Mouse (Mus musculus): Measurements from ENCODE around the gene Spint4. TPM values are rescaled to one million over a fixed set of nuclear protein-coding genes. Genes with fewer than 3 reads are reported as not detected.

Spint4 gene
- total RNA-seq (2021) = not detected
- long read RNA-seq, experiment 1 = 0 reads
- long read RNA-seq, experiment 2 = 0 reads

- no peak for TF ChIP-seq CTCF (conservative IDR thresholded peaks at IDR 0.05)
- DNase-seq (ENCODE audit: low spot score in 2 of 2) = no peak
- no peak within 1 kb of the TSS for H3K27ac ChIP-seq
- no peak within 1 kb of the TSS for H3K4me3 ChIP-seq
Observed at GRCm38 (mm10) chr2:164698201-164698600, at the start of gene Spint4. TSS of gene Spint4 (plus strand) at chr2:164698501.

GRCm38 (mm10) chr2:164655858-164656257, 42.4 kb upstream of the Spint4 start, which contains the start of gene Wfdc10:
TSS of gene Wfdc10 (plus strand) at chr2:164656046.
- DNase-seq (ENCODE audit: low spot score in 2 of 2) = peak in 1 of 2 experiments; percentile 30
- peak; percentile 89 for TF ChIP-seq CTCF (conservative IDR thresholded peaks at IDR 0.05)
- Histone ChIP-seq H3K4me3 (no peak within 1 kb of the TSS), H3K27ac (no peak within 1 kb of the TSS)

- DNase-seq (ENCODE audit: low spot score in 2 of 2) = no peak
- TF ChIP-seq CTCF (conservative IDR thresholded peaks at IDR 0.05) = no peak
- H3K4me3 ChIP-seq = no peak within 1 kb of the TSS
Observed at GRCm38 (mm10) chr2:164656483-164656882, 41.8 kb upstream of the Spint4 start, which contains the start of gene Wfdc9. TSS of gene Wfdc9 (minus strand) at chr2:164656583.

GRCm38 (mm10) chr2:164664851-164665250, 33.5 kb upstream of the Spint4 start:
- no peak for TF ChIP-seq CTCF (conservative IDR thresholded peaks at IDR 0.05)
- Histone ChIP-seq H3K27ac (no peak overlapping the region), H3K4me3 (no peak overlapping the region)
- no peak for DNase-seq (ENCODE audit: low spot score in 2 of 2)

More at GRCm38 (mm10) chr2:164656483-164656882, 41.8 kb upstream of the Spint4 start, which contains the start of gene Wfdc9:
- no peak within 1 kb of the TSS for H3K27ac ChIP-seq

- no peak for DNase-seq (ENCODE audit: low spot score in 2 of 2)
- no peak overlapping the region for H3K27ac ChIP-seq
- TF ChIP-seq CTCF (conservative IDR thresholded peaks at IDR 0.05) = no peak
Observed at GRCm38 (mm10) chr2:164670261-164670660, 28.0 kb upstream of the Spint4 start.

GRCm38 (mm10) chr2:164670938-164671337, 27.4 kb upstream of the Spint4 start:
- no peak for TF ChIP-seq CTCF (conservative IDR thresholded peaks at IDR 0.05)
- no peak for DNase-seq (ENCODE audit: low spot score in 2 of 2)
- H3K27ac ChIP-seq = no peak overlapping the region
- H3K4me3 ChIP-seq = no peak overlapping the region

More at GRCm38 (mm10) chr2:164670261-164670660, 28.0 kb upstream of the Spint4 start:
- no peak overlapping the region for H3K4me3 ChIP-seq

- Histone ChIP-seq H3K27ac (no peak within 1 kb of the TSS), H3K4me3 (no peak within 1 kb of the TSS)
- no peak for DNase-seq (ENCODE audit: low spot score in 2 of 2)
- TF ChIP-seq CTCF (conservative IDR thresholded peaks at IDR 0.05) = no peak
Observed at GRCm38 (mm10) chr2:164673987-164674386, 24.3 kb upstream of the Spint4 start, which contains the start of gene Wfdc11. TSS of gene Wfdc11 (minus strand) at chr2:164674087.

GRCm38 (mm10) chr2:164676103-164676502, 22.2 kb upstream of the Spint4 start:
- peak; percentile 37 for TF ChIP-seq CTCF (conservative IDR thresholded peaks at IDR 0.05)
- H3K4me3 ChIP-seq = no peak overlapping the region
- no peak overlapping the region for H3K27ac ChIP-seq
- DNase-seq (ENCODE audit: low spot score in 2 of 2) = no peak

- no peak overlapping the region for H3K27ac ChIP-seq
- no peak overlapping the region for H3K4me3 ChIP-seq
- DNase-seq (ENCODE audit: low spot score in 2 of 2) = no peak
- no peak for TF ChIP-seq CTCF (conservative IDR thresholded peaks at IDR 0.05)
Observed at GRCm38 (mm10) chr2:164676916-164677685, 21.2 kb upstream of the Spint4 start.

GRCm38 (mm10) chr2:164678848-164679625, 19.3 kb upstream of the Spint4 start:
- peak overlapping the region; percentile 46 for H3K4me3 ChIP-seq
- TF ChIP-seq CTCF (conservative IDR thresholded peaks at IDR 0.05) = peak; percentile 81

GRCm38 (mm10) chr2:164679906-164680305, 18.4 kb upstream of the Spint4 start:
- no peak for TF ChIP-seq CTCF (conservative IDR thresholded peaks at IDR 0.05)
- H3K4me3 ChIP-seq = no peak overlapping the region
- no peak overlapping the region for H3K27ac ChIP-seq
- DNase-seq (ENCODE audit: low spot score in 2 of 2) = no peak

More at GRCm38 (mm10) chr2:164678848-164679625, 19.3 kb upstream of the Spint4 start:
- peak; percentile 51 to 54 for DNase-seq (ENCODE audit: low spot score in 2 of 2)
- H3K27ac ChIP-seq = no peak overlapping the region

GRCm38 (mm10) chr2:164684807-164685206, 13.5 kb upstream of the Spint4 start, which contains the start of gene Wfdc13:
TSS of gene Wfdc13 (plus strand) at chr2:164685107.
- Histone ChIP-seq H3K4me3 (no peak within 1 kb of the TSS), H3K27ac (no peak within 1 kb of the TSS)
- TF ChIP-seq CTCF (conservative IDR thresholded peaks at IDR 0.05) = no peak
- DNase-seq (ENCODE audit: low spot score in 2 of 2) = no peak

- TF ChIP-seq CTCF (conservative IDR thresholded peaks at IDR 0.05) = no peak
- H3K27ac ChIP-seq = no peak overlapping the region
- H3K4me3 ChIP-seq = no peak overlapping the region
- DNase-seq (ENCODE audit: low spot score in 2 of 2) = no peak
Observed at GRCm38 (mm10) chr2:164700959-164701358, 2.7 kb downstream of the Spint4 start.

Data from layer of hippocampus, adult 2 months (tissue).